Mouse (Mus musculus) neural tube, embryonic 12.5 days (tissue): ENCODE results near the gene Oprm1. TPM values are rescaled to one million over a fixed set of nuclear protein-coding genes. Genes with fewer than 3 reads are reported as not detected.

Experiments
- polyA plus RNA-seq: library from polyadenylated mRNA; unstranded; fragments of >200 nt; fragmentation: Nextera tagmentation; extraction: Ambion mirVana; gene quantifications from 2 replicates; pipeline ENCODE4 v1.2.1, GENCODE M21; 2016

Gene Oprm1
- polyA plus RNA-seq, 1 experiment from 2014 or later, result 0.61 TPM

Other genes with a start within 250 kb of the Oprm1 start
- gene Gm10945, start 3.3 kb downstream of the Oprm1 start, polyA plus RNA-seq, result not detected in 2 replicates